Mouse (Mus musculus): ENCODE measurements around the gene Gypa. TPM values are rescaled to one million over a fixed set of nuclear protein-coding genes. Genes with fewer than 3 reads are reported as not detected.

The Gypa gene
- polyA plus RNA-seq (2014; fragmentation: Nextera tagmentation; extraction: Ambion mirVana), result 15.2 and 16.7 TPM in 2 replicates

- Histone ChIP-seq H3K4me2 (ENCODE audit: low read depth, low read length) (peak within 1 kb of the TSS; percentile 64), H3K9ac (replicated peaks; ENCODE audit: low read length) (peak within 1 kb of the TSS; percentile 14), H3K36me3 (replicated peaks; ENCODE audit: control insufficient read depth, insufficient read depth, low read depth, low read length) (no peaks in the 10 kb centered on the region), H3K27ac (replicated peaks; ENCODE audit: low read depth, low read length) (no peak within 1 kb of the TSS), H3K27me3 (ENCODE audit: control insufficient read depth, insufficient read depth, low read length) (no peaks in the 10 kb centered on the region), H3K4me1 (ENCODE audit: control insufficient read depth, insufficient read depth, low read length) (no peaks in the 10 kb centered on the region), H3K9me3 (replicated peaks; ENCODE audit: control insufficient read depth, low read length) (no peaks in the 10 kb centered on the region), H3K4me3 (ENCODE audit: low read depth, low read length) (peak within 1 kb of the TSS; percentile 45)
- WGBS, result 35% methylated on average over 14 of the region's 14 CpGs
- DNase-seq (ENCODE audit: low spot score) (peak; percentile 30), ATAC-seq (replicated peaks; ENCODE audit: insufficient number of reproducible peaks, low FRiP score, low TSS enrichment, low read depth) (no peak)
These were observed at the start of gene Gypa for GRCm38 (mm10) chr8:80493523-80494345. TSS of gene Gypa (plus strand) at chr8:80493781.

- no peak overlapping the region for H3K4me2 ChIP-seq (ENCODE audit: low read depth, low read length)
- H3K36me3 ChIP-seq (replicated peaks; ENCODE audit: control insufficient read depth, insufficient read depth, low read depth, low read length), result no peaks in the 10 kb centered on the region
- no peaks in the 10 kb centered on the region for H3K9me3 ChIP-seq (replicated peaks; ENCODE audit: control insufficient read depth, low read length)
- ATAC-seq (replicated peaks; ENCODE audit: insufficient number of reproducible peaks, low FRiP score, low TSS enrichment, low read depth) (no peak), DNase-seq (ENCODE audit: low spot score) (no peak)
- H3K4me1 ChIP-seq (ENCODE audit: control insufficient read depth, insufficient read depth, low read length), result no peaks in the 10 kb centered on the region
- H3K27ac ChIP-seq (replicated peaks; ENCODE audit: low read depth, low read length), result no peak overlapping the region
- no peaks in the 10 kb centered on the region for H3K27me3 ChIP-seq (ENCODE audit: control insufficient read depth, insufficient read depth, low read length)
- 81% methylated on average over 4 of the region's 4 CpGs for WGBS
- H3K4me3 ChIP-seq (ENCODE audit: low read depth, low read length), result no peak overlapping the region
- H3K9ac ChIP-seq (replicated peaks; ENCODE audit: low read length), result no peak overlapping the region
These were observed 49.0 kb upstream of the Gypa start for GRCm38 (mm10) chr8:80444534-80445072.

- Histone ChIP-seq H3K27me3 (ENCODE audit: control insufficient read depth, insufficient read depth, low read length) (no peaks in the 10 kb centered on the region), H3K4me2 (ENCODE audit: low read depth, low read length) (no peak overlapping the region), H3K9ac (replicated peaks; ENCODE audit: low read length) (no peak overlapping the region), H3K4me1 (ENCODE audit: control insufficient read depth, insufficient read depth, low read length) (no peaks in the 10 kb centered on the region), H3K27ac (replicated peaks; ENCODE audit: low read depth, low read length) (no peak overlapping the region), H3K9me3 (replicated peaks; ENCODE audit: control insufficient read depth, low read length) (no peaks in the 10 kb centered on the region), H3K4me3 (ENCODE audit: low read depth, low read length) (no peak overlapping the region), H3K36me3 (replicated peaks; ENCODE audit: control insufficient read depth, insufficient read depth, low read depth, low read length) (no peaks in the 10 kb centered on the region)
- no peak for DNase-seq (ENCODE audit: low spot score)
- no peak for ATAC-seq (replicated peaks; ENCODE audit: insufficient number of reproducible peaks, low FRiP score, low TSS enrichment, low read depth)
- 84% methylated on average over 4 of the region's 4 CpGs for WGBS
These were observed 46.4 kb upstream of the Gypa start for GRCm38 (mm10) chr8:80447217-80447616.

GRCm38 (mm10) chr8:80451938-80452690 is 41.5 kb upstream of the Gypa start:
- Histone ChIP-seq H3K4me2 (ENCODE audit: low read depth, low read length) (no peak overlapping the region), H3K9ac (replicated peaks; ENCODE audit: low read length) (no peak overlapping the region), H3K27me3 (ENCODE audit: control insufficient read depth, insufficient read depth, low read length) (no peaks in the 10 kb centered on the region), H3K36me3 (replicated peaks; ENCODE audit: control insufficient read depth, insufficient read depth, low read depth, low read length) (no peaks in the 10 kb centered on the region), H3K4me3 (ENCODE audit: low read depth, low read length) (no peak overlapping the region), H3K9me3 (replicated peaks; ENCODE audit: control insufficient read depth, low read length) (no peaks in the 10 kb centered on the region), H3K4me1 (ENCODE audit: control insufficient read depth, insufficient read depth, low read length) (no peaks in the 10 kb centered on the region), H3K27ac (replicated peaks; ENCODE audit: low read depth, low read length) (no peak overlapping the region)
- DNase-seq (ENCODE audit: low spot score) (no peak), ATAC-seq (replicated peaks; ENCODE audit: insufficient number of reproducible peaks, low FRiP score, low TSS enrichment, low read depth) (no peak)
- WGBS, result 65% methylated on average over 19 of the region's 19 CpGs

GRCm38 (mm10) chr8:80463450-80463917 is 30.1 kb upstream of the Gypa start:
- no peaks in the 10 kb centered on the region for H3K9me3 ChIP-seq (replicated peaks; ENCODE audit: control insufficient read depth, low read length)
- H3K4me2 ChIP-seq (ENCODE audit: low read depth, low read length), result no peak overlapping the region
- DNase-seq (ENCODE audit: low spot score), result no peak
- ATAC-seq (replicated peaks; ENCODE audit: insufficient number of reproducible peaks, low FRiP score, low TSS enrichment, low read depth), result no peak
- H3K27ac ChIP-seq (replicated peaks; ENCODE audit: low read depth, low read length), result no peak overlapping the region
- no peak overlapping the region for H3K9ac ChIP-seq (replicated peaks; ENCODE audit: low read length)
- WGBS, result 77% methylated on average over 4 of the region's 4 CpGs
- H3K4me3 ChIP-seq (ENCODE audit: low read depth, low read length), result no peak overlapping the region
- no peaks in the 10 kb centered on the region for H3K4me1 ChIP-seq (ENCODE audit: control insufficient read depth, insufficient read depth, low read length)
- H3K27me3 ChIP-seq (ENCODE audit: control insufficient read depth, insufficient read depth, low read length), result no peaks in the 10 kb centered on the region
- no peaks in the 10 kb centered on the region for H3K36me3 ChIP-seq (replicated peaks; ENCODE audit: control insufficient read depth, insufficient read depth, low read depth, low read length)

GRCm38 (mm10) chr8:80474971-80475370 is 18.6 kb upstream of the Gypa start:
- peak; percentile 40 for DNase-seq (ENCODE audit: low spot score)

GRCm38 (mm10) chr8:80478156-80478555 is 15.4 kb upstream of the Gypa start:
- no peak overlapping the region for H3K9ac ChIP-seq (replicated peaks; ENCODE audit: low read length)
- no peaks in the 10 kb centered on the region for H3K27me3 ChIP-seq (ENCODE audit: control insufficient read depth, insufficient read depth, low read length)
- WGBS, result 85% methylated on average over 5 of the region's 5 CpGs
- no peak overlapping the region for H3K4me3 ChIP-seq (ENCODE audit: low read depth, low read length)
- no peaks in the 10 kb centered on the region for H3K36me3 ChIP-seq (replicated peaks; ENCODE audit: control insufficient read depth, insufficient read depth, low read depth, low read length)
- H3K27ac ChIP-seq (replicated peaks; ENCODE audit: low read depth, low read length), result no peak overlapping the region
- no peak overlapping the region for H3K4me2 ChIP-seq (ENCODE audit: low read depth, low read length)
- ATAC-seq (replicated peaks; ENCODE audit: insufficient number of reproducible peaks, low FRiP score, low TSS enrichment, low read depth) (no peak), DNase-seq (ENCODE audit: low spot score) (no peak)
- no peaks in the 10 kb centered on the region for H3K9me3 ChIP-seq (replicated peaks; ENCODE audit: control insufficient read depth, low read length)
- no peaks in the 10 kb centered on the region for H3K4me1 ChIP-seq (ENCODE audit: control insufficient read depth, insufficient read depth, low read length)

More at GRCm38 (mm10) chr8:80474971-80475370, 18.6 kb upstream of the Gypa start:
- Histone ChIP-seq H3K4me1 (ENCODE audit: control insufficient read depth, insufficient read depth, low read length) (no peaks in the 10 kb centered on the region), H3K27ac (replicated peaks; ENCODE audit: low read depth, low read length) (no peak overlapping the region), H3K4me3 (ENCODE audit: low read depth, low read length) (no peak overlapping the region), H3K9ac (replicated peaks; ENCODE audit: low read length) (no peak overlapping the region), H3K36me3 (replicated peaks; ENCODE audit: control insufficient read depth, insufficient read depth, low read depth, low read length) (no peaks in the 10 kb centered on the region), H3K4me2 (ENCODE audit: low read depth, low read length) (no peak overlapping the region), H3K27me3 (ENCODE audit: control insufficient read depth, insufficient read depth, low read length) (no peaks in the 10 kb centered on the region), H3K9me3 (replicated peaks; ENCODE audit: control insufficient read depth, low read length) (no peaks in the 10 kb centered on the region)
- 43% methylated on average over 7 of the region's 7 CpGs for WGBS
- ATAC-seq (replicated peaks; ENCODE audit: insufficient number of reproducible peaks, low FRiP score, low TSS enrichment, low read depth), result no peak

Measured in embryonic facial prominence, embryonic 11.5 days (tissue).